8 mouse cellular contexts compared by ENCODE assay signal in genomic region chr8:84208381-84209380, GRCm38 (mm10). TPM values are rescaled to one million over a fixed set of nuclear protein-coding genes. Genes with fewer than 3 reads are reported as not detected.
A peak's percentile ranks its signal among the peaks of the same experiment; 100 is the strongest.
DNase-seq lines count a peak whose midpoint lies in the region; ATAC-seq and TF ChIP-seq lines count a peak whose summit lies in the region.

No protein-coding gene starts in this region.

- no peak for ATAC-seq in liver, embryonic 11.5 days (replicated peaks; ENCODE audit: low FRiP score)
- ATAC-seq in kidney, postnatal 0 days (replicated peaks; ENCODE audit: low FRiP score, low read depth) = peak; percentile 52
- ATAC-seq in neural tube, embryonic 14.5 days (ENCODE audit: low read depth) = no peak; the same call in 1 of the 2 replicates
- ATAC-seq in monocyte, adult 5-6 weeks (replicated peaks; ENCODE audit: insufficient number of reproducible peaks, low FRiP score, low TSS enrichment, poor library complexity, severe bottlenecking) = no peak

- H3K4me3 ChIP-seq in liver, embryonic 11.5 days (ENCODE audit: low read depth, low read length) = 0 out of 2 replicates have a peak overlapping the region, but pooled peaks have one; percentile 3
- H3K4me3 ChIP-seq in embryonic fibroblast, embryonic 13.5 days (ENCODE audit: insufficient read depth, low read length) = no peak overlapping the region
- H3K4me3 ChIP-seq in kidney, postnatal 0 days (replicated peaks; ENCODE audit: low read depth, low read length) = no peak overlapping the region
- H3K4me3 ChIP-seq in neural tube, embryonic 14.5 days (ENCODE audit: low read depth, low read length) = no peak overlapping the region

- TF ChIP-seq CTCF in embryonic fibroblast, embryonic 13.5 days (IDR thresholded peaks at IDR 0.05; ENCODE audit: borderline replicate concordance, insufficient read depth, low read length) = no peak
- peak; percentile 36; the same call in 1 of the 2 replicates for TF ChIP-seq CTCF in kidney, postnatal 0 days (IDR thresholded peaks at IDR 0.05; ENCODE audit: low read depth)

- H3K4me2 ChIP-seq in liver, embryonic 11.5 days = no peak overlapping the region; the same call in 1 of the 2 replicates
- peak overlapping the region; percentile 5; the same call in 1 of the 2 replicates for H3K4me2 ChIP-seq in kidney, postnatal 0 days (ENCODE audit: low read length)
- H3K4me2 ChIP-seq in neural tube, embryonic 14.5 days (ENCODE audit: low read depth, low read length) = no peak overlapping the region

- 72% methylated on average over 17 of the region's 17 CpGs for WGBS in liver, embryonic 11.5 days
- 34% methylated on average over 17 of the region's 17 CpGs for WGBS in kidney, postnatal 0 days
- WGBS in neural tube, embryonic 14.5 days = 43% methylated on average over 17 of the region's 17 CpGs

- H3K9ac ChIP-seq in liver, embryonic 11.5 days (ENCODE audit: low read depth, low read length) = 0 out of 2 replicates have a peak overlapping the region, but pooled peaks have one; percentile 37
- H3K9ac ChIP-seq in kidney, postnatal 0 days (ENCODE audit: low read depth, low read length) = no peak overlapping the region
- 0 out of 2 replicates have a peak overlapping the region, but pooled peaks have one; percentile 11 for H3K9ac ChIP-seq in neural tube, embryonic 14.5 days (replicated peaks; ENCODE audit: low read depth, low read length)

- H3K4me1 ChIP-seq in liver, embryonic 11.5 days (replicated peaks; ENCODE audit: control insufficient read depth, insufficient read depth, low read length) = peaks cover 13% of the 10 kb centered on the region
- H3K4me1 ChIP-seq in embryonic fibroblast, embryonic 13.5 days (ENCODE audit: control insufficient read depth, insufficient read depth, low read length) = no peaks in the 10 kb centered on the region; the same call in 1 of the 2 replicates
- H3K4me1 ChIP-seq in kidney, postnatal 0 days (replicated peaks; ENCODE audit: insufficient read depth, low read length) = peaks cover 24% of the 10 kb centered on the region
- H3K4me1 ChIP-seq in neural tube, embryonic 14.5 days (ENCODE audit: control insufficient read depth, insufficient read depth, low read length) = peaks cover 11% of the 10 kb centered on the region; the same call in 1 of the 2 replicates

- no peak for DNase-seq in liver, embryonic 11.5 days (ENCODE audit: low spot score)
- no peak for DNase-seq in liver
- peak; percentile 78 for DNase-seq in kidney, postnatal 0 days (ENCODE audit: low spot score)
- DNase-seq in layer of hippocampus, postnatal 14 days (ENCODE audit: low spot score in 2 of 2) = no peak
- DNase-seq in lung, postnatal 25 days (ENCODE audit: low spot score) = no peak

- TF ChIP-seq POLR2A in embryonic fibroblast, embryonic 13.5 days (IDR thresholded peaks at IDR 0.05; ENCODE audit: low read depth, low read length) = no peak

- no peaks in the 10 kb centered on the region for H3K27me3 ChIP-seq in liver, embryonic 11.5 days (replicated peaks; ENCODE audit: control insufficient read depth, insufficient read depth, low read length)
- no peaks in the 10 kb centered on the region for H3K27me3 ChIP-seq in kidney, postnatal 0 days (ENCODE audit: insufficient read depth, low read length)
- H3K27me3 ChIP-seq in neural tube, embryonic 14.5 days (ENCODE audit: control insufficient read depth, insufficient read depth, low read length) = no peaks in the 10 kb centered on the region

- H3K27ac ChIP-seq in liver, embryonic 11.5 days (ENCODE audit: low read depth, low read length) = peak overlapping the region; percentile 64
- peak overlapping the region; percentile 11; the same call in 1 of the 2 replicates for H3K27ac ChIP-seq in embryonic fibroblast, embryonic 13.5 days (ENCODE audit: insufficient read depth, low read length)
- peak overlapping the region; percentile 82 for H3K27ac ChIP-seq in kidney, postnatal 0 days
- peak overlapping the region; percentile 16; the same call in 1 of the 2 replicates for H3K27ac ChIP-seq in neural tube, embryonic 14.5 days (ENCODE audit: low read depth, low read length)

- H3K36me3 ChIP-seq in liver, embryonic 11.5 days (ENCODE audit: control insufficient read depth, insufficient read depth, low read length) = peaks cover 12% of the 10 kb centered on the region
- peaks cover 38% of the 10 kb centered on the region; the same call in 1 of the 2 replicates for H3K36me3 ChIP-seq in kidney, postnatal 0 days (ENCODE audit: insufficient read depth, low read length)
- peaks cover 28% of the 10 kb centered on the region for H3K36me3 ChIP-seq in neural tube, embryonic 14.5 days (ENCODE audit: control insufficient read depth, insufficient read depth, low read length)

- H3K9me3 ChIP-seq in liver, embryonic 11.5 days (ENCODE audit: control insufficient read depth, low read length) = no peaks in the 10 kb centered on the region
- no peaks in the 10 kb centered on the region for H3K9me3 ChIP-seq in kidney, postnatal 0 days (replicated peaks; ENCODE audit: low read length)
- no peaks in the 10 kb centered on the region for H3K9me3 ChIP-seq in neural tube, embryonic 14.5 days (ENCODE audit: control insufficient read depth, low read length)

RNA-seq across cellular contexts. Expression of gene Nanos3, which starts 23.7 kb away (rescaled TPM):
- polyA plus RNA-seq in liver, embryonic 11.5 days (2014; fragmentation: Nextera tagmentation; extraction: Ambion mirVana) = 1.2 and 1.8 TPM in 2 replicates
- polyA plus RNA-seq in embryonic fibroblast, embryonic 13.5 days (2011; ENCODE audit: insufficient read length, low read depth, missing spikeins) = not detected in 2 replicates
- 8.6 and 9.6 TPM in 2 replicates for polyA plus RNA-seq in kidney, postnatal 0 days (2015; fragmentation: Nextera tagmentation; extraction: Ambion mirVana)
- 12.4 and 12.5 TPM in 2 replicates for polyA plus RNA-seq in neural tube, embryonic 14.5 days (2014; fragmentation: Nextera tagmentation; extraction: Ambion mirVana)
- total RNA-seq in monocyte, adult 5-6 weeks (2017) = not detected in 3 replicates
- 1 to 10 TPM; 3.8 to 4.4 TPM for total RNA-seq in layer of hippocampus, postnatal 14 days (2021)

RNA-seq across cellular contexts. Expression of gene Zswim4, which starts 28.2 kb away (rescaled TPM):
- 7.9 and 9.1 TPM in 2 replicates for polyA plus RNA-seq in liver, embryonic 11.5 days (2014; fragmentation: Nextera tagmentation; extraction: Ambion mirVana)
- 7.3 and 10.9 TPM in 2 replicates for polyA plus RNA-seq in embryonic fibroblast, embryonic 13.5 days (2011; ENCODE audit: insufficient read length, low read depth, missing spikeins)
- polyA plus RNA-seq in kidney, postnatal 0 days (2015; fragmentation: Nextera tagmentation; extraction: Ambion mirVana) = 10.5 and 11.0 TPM in 2 replicates
- 12.9 and 20.5 TPM in 2 replicates for polyA plus RNA-seq in neural tube, embryonic 14.5 days (2014; fragmentation: Nextera tagmentation; extraction: Ambion mirVana)
- 11.8 to 12.1 TPM (median 11.9 TPM) in 3 replicates for total RNA-seq in monocyte, adult 5-6 weeks (2017)
- total RNA-seq in layer of hippocampus, postnatal 14 days (2021) = 10 to 100 TPM; 17.2 to 18.8 TPM

RNA-seq across cellular contexts. Expression of gene D8Ertd738e, which starts 40.8 kb away (rescaled TPM):
- polyA plus RNA-seq in liver, embryonic 11.5 days (2014; fragmentation: Nextera tagmentation; extraction: Ambion mirVana) = 323 and 339 TPM in 2 replicates
- 98.2 and 104 TPM in 2 replicates for polyA plus RNA-seq in embryonic fibroblast, embryonic 13.5 days (2011; ENCODE audit: insufficient read length, low read depth, missing spikeins)
- polyA plus RNA-seq in kidney, postnatal 0 days (2015; fragmentation: Nextera tagmentation; extraction: Ambion mirVana) = 373 and 388 TPM in 2 replicates
- 265 and 294 TPM in 2 replicates for polyA plus RNA-seq in neural tube, embryonic 14.5 days (2014; fragmentation: Nextera tagmentation; extraction: Ambion mirVana)
- total RNA-seq in monocyte, adult 5-6 weeks (2017) = 106 to 180 TPM (median 151 TPM) in 3 replicates
- total RNA-seq in layer of hippocampus, postnatal 14 days (2021) = 100 to 1,000 TPM; 147 to 156 TPM

RNA-seq across cellular contexts. Expression of gene Mri1, which starts 48.4 kb away (rescaled TPM):
- 92.2 and 95.9 TPM in 2 replicates for polyA plus RNA-seq in liver, embryonic 11.5 days (2014; fragmentation: Nextera tagmentation; extraction: Ambion mirVana)
- 16.7 and 25.1 TPM in 2 replicates for polyA plus RNA-seq in embryonic fibroblast, embryonic 13.5 days (2011; ENCODE audit: insufficient read length, low read depth, missing spikeins)
- polyA plus RNA-seq in kidney, postnatal 0 days (2015; fragmentation: Nextera tagmentation; extraction: Ambion mirVana) = 80.4 and 81.6 TPM in 2 replicates
- 51.3 and 51.7 TPM in 2 replicates for polyA plus RNA-seq in neural tube, embryonic 14.5 days (2014; fragmentation: Nextera tagmentation; extraction: Ambion mirVana)
- 7.0 to 21.9 TPM (median 15.6 TPM) in 3 replicates for total RNA-seq in monocyte, adult 5-6 weeks (2017)
- 10 to 100 TPM; 24.7 to 28.7 TPM for total RNA-seq in layer of hippocampus, postnatal 14 days (2021)

Comparison
In these comparisons a context has a peak if more than half of its experiments do, and no peak if none do; other contexts are left out.
1. H3K27ac ChIP-seq: peak in every context shown above with its lines; median percentile 82 in kidney, postnatal 0 days; 64 in liver, embryonic 11.5 days; 16 in neural tube, embryonic 14.5 days; 11 in embryonic fibroblast, embryonic 13.5 days.